Mouse (Mus musculus) MEL (cell line): Measurements from ENCODE around the gene Mycbp2.

Experiments
- CTCF ChIP-seq, 3 experiments: IDR thresholded peaks in 2 of 3; conservative IDR thresholded peaks in 1 of 3; 2 replicates each; pipeline ENCODE4 v1.5.1; 2011 to 2012; ENCODE audit warnings: low read length in 3 of 3, low read depth in 2 of 3, mild to moderate bottlenecking in 2 of 3, improper control_type of control experiment in 1 of 3, inconsistent platforms in 1 of 3, mixed read lengths in 1 of 3, moderate library complexity in 1 of 3; ENCODE audit not compliant: control insufficient read depth in 1 of 3, insufficient read depth in 1 of 3, poor library complexity in 1 of 3, severe bottlenecking in 1 of 3
- ETS1 ChIP-seq: IDR thresholded peaks from 2 replicates; pipeline ENCODE4 v1.6.1; 2012; ENCODE audit warnings: low read depth, mild to moderate bottlenecking, inconsistent platforms, low read length, improper control_type of control experiment, moderate library complexity
- POLR2A ChIP-seq, 2 experiments: IDR thresholded peaks; 2 replicates each; pipeline ENCODE4 v1.6.1; 2011 to 2012; ENCODE audit warnings: low read length in 2 of 2, mild to moderate bottlenecking in 2 of 2, control low read depth in 1 of 2, improper control_type of control experiment in 1 of 2, low read depth in 1 of 2, moderate library complexity in 1 of 2; ENCODE audit not compliant: control insufficient read depth in 1 of 2, insufficient read depth in 1 of 2, poor library complexity in 1 of 2
- POLR2AphosphoS2 ChIP-seq: IDR thresholded peaks from 2 replicates; pipeline ENCODE4 v1.6.1; 2011; ENCODE audit warnings: low read length, improper control_type of control experiment
- RCOR1 ChIP-seq: IDR thresholded peaks from 2 replicates; pipeline ENCODE4 v1.6.1; 2012; ENCODE audit warnings: low read depth, mild to moderate bottlenecking, inconsistent platforms, low read length, improper control_type of control experiment
- ZMIZ1 ChIP-seq: IDR thresholded peaks from 2 replicates; pipeline ENCODE4 v1.6.1; 2012; ENCODE audit warnings: low read depth, mild to moderate bottlenecking, inconsistent platforms, low read length, improper control_type of control experiment, moderate library complexity

- TF ChIP-seq CTCF (IDR thresholded peaks at IDR 0.05 in 2 of 3, conservative IDR thresholded peaks at IDR 0.05 in 1 of 3; ENCODE audit: control insufficient read depth in 1 of 3, insufficient read depth in 1 of 3, low read depth in 2 of 3, low read length in 3 of 3, poor library complexity in 1 of 3, severe bottlenecking in 1 of 3) (no peak), POLR2A (IDR thresholded peaks at IDR 0.05; ENCODE audit: control insufficient read depth in 1 of 2, insufficient read depth in 1 of 2, low read depth in 1 of 2, low read length in 2 of 2, poor library complexity in 1 of 2) (no peak), ETS1 (no peak), POLR2AphosphoS2 (no peak), RCOR1 (no peak), ZMIZ1 (no peak)
Measured at GRCm38 (mm10) chr14:103087846-103088245, 258.8 kb downstream of the Mycbp2 start.
